Mouse (Mus musculus): ENCODE results near the gene Syne1. TPM values are rescaled to one million over a fixed set of nuclear protein-coding genes. Genes with fewer than 3 reads are reported as not detected.

The Syne1 gene
- polyA plus RNA-seq, 1 experiment from 2014 or later: 6.0 TPM

GRCm38 (mm10) chr10:5323741-5324395, 227.4 kb downstream of the Syne1 start:
- no peaks in the 10 kb centered on the region for H3K36me3 ChIP-seq (ENCODE audit: control insufficient read depth, insufficient read depth)
- no peaks in the 10 kb centered on the region for H3K27me3 ChIP-seq (ENCODE audit: control insufficient read depth, insufficient read depth, low read depth, low read length)
- WGBS (ENCODE audit: insufficient replicate concordance): 67% methylated on average over 11 of the region's 11 CpGs
- H3K9me3 ChIP-seq (replicated peaks; ENCODE audit: control insufficient read depth, low read length): no peaks in the 10 kb centered on the region
- H3K4me1 ChIP-seq (ENCODE audit: control insufficient read depth, low read depth, low read length): no peaks in the 10 kb centered on the region
- no peak overlapping the region for H3K4me3 ChIP-seq (ENCODE audit: low read depth, low read length)
- no peak overlapping the region for H3K4me2 ChIP-seq (ENCODE audit: low read depth, low read length)
- H3K27ac ChIP-seq (ENCODE audit: low read length): no peak overlapping the region
- no peak overlapping the region for H3K9ac ChIP-seq (ENCODE audit: low read depth, low read length)
- no peak for ATAC-seq (ENCODE audit: low read depth)

GRCm38 (mm10) chr10:5322562-5322961, 228.7 kb downstream of the Syne1 start:
- Histone ChIP-seq H3K27ac (ENCODE audit: low read length) (no peak overlapping the region), H3K36me3 (ENCODE audit: control insufficient read depth, insufficient read depth) (no peaks in the 10 kb centered on the region), H3K9me3 (replicated peaks; ENCODE audit: control insufficient read depth, low read length) (no peaks in the 10 kb centered on the region), H3K4me3 (ENCODE audit: low read depth, low read length) (no peak overlapping the region), H3K9ac (ENCODE audit: low read depth, low read length) (no peak overlapping the region), H3K4me1 (ENCODE audit: control insufficient read depth, low read depth, low read length) (no peaks in the 10 kb centered on the region), H3K27me3 (ENCODE audit: control insufficient read depth, insufficient read depth, low read depth, low read length) (no peaks in the 10 kb centered on the region), H3K4me2 (ENCODE audit: low read depth, low read length) (no peak overlapping the region)
- WGBS (ENCODE audit: insufficient replicate concordance): 19% methylated on average over 7 of the region's 7 CpGs
- no peak for ATAC-seq (ENCODE audit: low read depth)

- Histone ChIP-seq H3K9me3 (replicated peaks; ENCODE audit: control insufficient read depth, low read length) (no peaks in the 10 kb centered on the region), H3K27ac (ENCODE audit: low read length) (no peak overlapping the region), H3K27me3 (ENCODE audit: control insufficient read depth, insufficient read depth, low read depth, low read length) (no peaks in the 10 kb centered on the region), H3K36me3 (ENCODE audit: control insufficient read depth, insufficient read depth) (no peaks in the 10 kb centered on the region), H3K4me3 (ENCODE audit: low read depth, low read length) (no peak overlapping the region), H3K4me2 (ENCODE audit: low read depth, low read length) (no peak overlapping the region), H3K4me1 (ENCODE audit: control insufficient read depth, low read depth, low read length) (no peaks in the 10 kb centered on the region), H3K9ac (ENCODE audit: low read depth, low read length) (no peak overlapping the region)
- 20% methylated on average over 6 of the region's 6 CpGs for WGBS (ENCODE audit: insufficient replicate concordance)
- no peak for ATAC-seq (ENCODE audit: low read depth)
Observed at GRCm38 (mm10) chr10:5317602-5318001, 233.7 kb downstream of the Syne1 start.

GRCm38 (mm10) chr10:5312437-5312836, 238.8 kb downstream of the Syne1 start:
- no peaks in the 10 kb centered on the region for H3K27me3 ChIP-seq (ENCODE audit: control insufficient read depth, insufficient read depth, low read depth, low read length)
- H3K4me3 ChIP-seq (ENCODE audit: low read depth, low read length): no peak overlapping the region
- H3K4me1 ChIP-seq (ENCODE audit: control insufficient read depth, low read depth, low read length): no peaks in the 10 kb centered on the region
- no peak overlapping the region for H3K9ac ChIP-seq (ENCODE audit: low read depth, low read length)
- no peaks in the 10 kb centered on the region for H3K9me3 ChIP-seq (replicated peaks; ENCODE audit: control insufficient read depth, low read length)
- ATAC-seq (ENCODE audit: low read depth): no peak
- H3K36me3 ChIP-seq (ENCODE audit: control insufficient read depth, insufficient read depth): no peaks in the 10 kb centered on the region
- H3K4me2 ChIP-seq (ENCODE audit: low read depth, low read length): no peak overlapping the region
- 41% methylated on average over 4 of the region's 4 CpGs for WGBS (ENCODE audit: insufficient replicate concordance)
- H3K27ac ChIP-seq (ENCODE audit: low read length): no peak overlapping the region

GRCm38 (mm10) chr10:5309961-5310713, 241.1 kb downstream of the Syne1 start:
- no peak for ATAC-seq (ENCODE audit: low read depth)
- Histone ChIP-seq H3K4me3 (ENCODE audit: low read depth, low read length) (no peak overlapping the region), H3K27me3 (ENCODE audit: control insufficient read depth, insufficient read depth, low read depth, low read length) (no peaks in the 10 kb centered on the region), H3K27ac (ENCODE audit: low read length) (no peak overlapping the region), H3K9ac (ENCODE audit: low read depth, low read length) (no peak overlapping the region), H3K9me3 (replicated peaks; ENCODE audit: control insufficient read depth, low read length) (no peaks in the 10 kb centered on the region), H3K4me1 (ENCODE audit: control insufficient read depth, low read depth, low read length) (no peaks in the 10 kb centered on the region), H3K4me2 (ENCODE audit: low read depth, low read length) (no peak overlapping the region), H3K36me3 (ENCODE audit: control insufficient read depth, insufficient read depth) (no peaks in the 10 kb centered on the region)
- WGBS (ENCODE audit: insufficient replicate concordance): 49% methylated on average over 4 of the region's 4 CpGs

GRCm38 (mm10) chr10:5309398-5309797, 241.9 kb downstream of the Syne1 start:
- H3K9ac ChIP-seq (ENCODE audit: low read depth, low read length): no peak overlapping the region
- H3K27me3 ChIP-seq (ENCODE audit: control insufficient read depth, insufficient read depth, low read depth, low read length): no peaks in the 10 kb centered on the region
- no peaks in the 10 kb centered on the region for H3K36me3 ChIP-seq (ENCODE audit: control insufficient read depth, insufficient read depth)
- no peak for ATAC-seq (ENCODE audit: low read depth)
- no peak overlapping the region for H3K4me2 ChIP-seq (ENCODE audit: low read depth, low read length)
- no peaks in the 10 kb centered on the region for H3K9me3 ChIP-seq (replicated peaks; ENCODE audit: control insufficient read depth, low read length)
- H3K27ac ChIP-seq (ENCODE audit: low read length): no peak overlapping the region
- H3K4me3 ChIP-seq (ENCODE audit: low read depth, low read length): no peak overlapping the region
- 63% methylated on average over 10 of the region's 10 CpGs for WGBS (ENCODE audit: insufficient replicate concordance)
- H3K4me1 ChIP-seq (ENCODE audit: control insufficient read depth, low read depth, low read length): no peaks in the 10 kb centered on the region

GRCm38 (mm10) chr10:5305555-5305954, 245.7 kb downstream of the Syne1 start:
- no peak for ATAC-seq (ENCODE audit: low read depth)
- WGBS (ENCODE audit: insufficient replicate concordance): 38% methylated on average over 6 of the region's 6 CpGs
- H3K27ac ChIP-seq (ENCODE audit: low read length): no peak overlapping the region
- H3K9ac ChIP-seq (ENCODE audit: low read depth, low read length): no peak overlapping the region
- no peaks in the 10 kb centered on the region for H3K9me3 ChIP-seq (replicated peaks; ENCODE audit: control insufficient read depth, low read length)
- H3K4me2 ChIP-seq (ENCODE audit: low read depth, low read length): no peak overlapping the region
- no peaks in the 10 kb centered on the region for H3K4me1 ChIP-seq (ENCODE audit: control insufficient read depth, low read depth, low read length)
- no peak overlapping the region for H3K4me3 ChIP-seq (ENCODE audit: low read depth, low read length)
- no peaks in the 10 kb centered on the region for H3K36me3 ChIP-seq (ENCODE audit: control insufficient read depth, insufficient read depth)
- H3K27me3 ChIP-seq (ENCODE audit: control insufficient read depth, insufficient read depth, low read depth, low read length): no peaks in the 10 kb centered on the region

- H3K27ac ChIP-seq (ENCODE audit: low read length): no peak overlapping the region
- ATAC-seq (ENCODE audit: low read depth): no peak
- H3K27me3 ChIP-seq (ENCODE audit: control insufficient read depth, insufficient read depth, low read depth, low read length): no peaks in the 10 kb centered on the region
- no peak overlapping the region for H3K9ac ChIP-seq (ENCODE audit: low read depth, low read length)
- H3K9me3 ChIP-seq (replicated peaks; ENCODE audit: control insufficient read depth, low read length): no peaks in the 10 kb centered on the region
- no peaks in the 10 kb centered on the region for H3K4me1 ChIP-seq (ENCODE audit: control insufficient read depth, low read depth, low read length)
- no peak overlapping the region for H3K4me3 ChIP-seq (ENCODE audit: low read depth, low read length)
- no peak overlapping the region for H3K4me2 ChIP-seq (ENCODE audit: low read depth, low read length)
- H3K36me3 ChIP-seq (ENCODE audit: control insufficient read depth, insufficient read depth): no peaks in the 10 kb centered on the region
- WGBS (ENCODE audit: insufficient replicate concordance): 34% methylated on average over 7 of the region's 7 CpGs
Observed at GRCm38 (mm10) chr10:5295291-5295891, 255.9 kb downstream of the Syne1 start.

GRCm38 (mm10) chr10:5289575-5289909, 261.7 kb downstream of the Syne1 start:
- 67% methylated on average over 5 of the region's 5 CpGs for WGBS (ENCODE audit: insufficient replicate concordance)
- no peaks in the 10 kb centered on the region for H3K27me3 ChIP-seq (ENCODE audit: control insufficient read depth, insufficient read depth, low read depth, low read length)
- H3K4me2 ChIP-seq (ENCODE audit: low read depth, low read length): no peak overlapping the region
- H3K27ac ChIP-seq (ENCODE audit: low read length): no peak overlapping the region
- ATAC-seq (ENCODE audit: low read depth): no peak
- H3K4me1 ChIP-seq (ENCODE audit: control insufficient read depth, low read depth, low read length): no peaks in the 10 kb centered on the region
- H3K9me3 ChIP-seq (replicated peaks; ENCODE audit: control insufficient read depth, low read length): no peaks in the 10 kb centered on the region
- H3K9ac ChIP-seq (ENCODE audit: low read depth, low read length): no peak overlapping the region
- H3K4me3 ChIP-seq (ENCODE audit: low read depth, low read length): no peak overlapping the region
- H3K36me3 ChIP-seq (ENCODE audit: control insufficient read depth, insufficient read depth): no peaks in the 10 kb centered on the region

Measured in liver, embryonic 16.5 days (tissue).